Mouse (Mus musculus) v-Abl transformed pro-B cells (cell line): ENCODE data around the gene Lactb.

Source experiments
- in situ Hi-C, 2 experiments: fragments of 400-800 bp; cut with MboI; formaldehyde crosslinking; loops; one replicate each; pipeline ENCODE4 v1.15.1; 2025; ENCODE audit not compliant: unreplicated experiment in 2 of 2

The Lactb gene

GRCm38 (mm10) chr9:66985377-66985776, 10.1 kb upstream of the Lactb start:
- in situ Hi-C loops: loop anchor here (10.0 kb wide), 2 partner anchors 841 to 851 kb away; no protein-coding TSS in a partner anchor

DNA sequence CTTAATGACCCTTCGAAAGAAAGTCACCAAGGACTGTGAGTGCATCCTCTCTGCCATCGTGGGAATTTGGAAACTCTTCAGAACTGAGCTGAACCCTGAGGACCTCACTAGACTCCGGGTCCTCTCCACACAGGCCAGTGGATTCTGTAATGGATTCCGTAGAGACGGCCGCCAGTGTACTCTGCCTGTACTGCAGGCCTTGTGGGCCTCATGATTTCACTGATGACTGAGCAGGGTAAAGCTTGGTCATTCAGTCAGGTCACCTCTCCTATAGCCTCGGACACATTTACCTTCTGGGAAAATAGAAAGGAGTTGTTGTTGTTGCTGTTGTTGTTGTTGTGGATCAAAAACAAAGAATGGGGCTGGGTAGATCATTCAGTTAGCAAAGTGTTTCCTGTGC, 6.8 kb upstream of the Lactb start:
- in situ Hi-C loops: loop anchor here (10.0 kb wide), 2 partner anchors 837 to 847 kb away; no protein-coding TSS in a partner anchor

- in situ Hi-C loops: loop anchor here (10.0 kb wide), 2 partner anchors 836 to 846 kb away; no protein-coding TSS in a partner anchor
Measured at GRCm38 (mm10) chr9:66980458-66980857, 5.2 kb upstream of the Lactb start.

GRCm38 (mm10) chr9:66978468-66978867, 3.2 kb upstream of the Lactb start:
- in situ Hi-C loops: loop anchor here (5.0 to 10.0 kb wide), 5 partner anchors 36 to 1314 kb away; partner anchors contain the start of genes Car12 (in 1 of the 2) and Oaz2 (in 1 of the 2)

GRCm38 (mm10) chr9:66977982-66978381, 2.7 kb upstream of the Lactb start:
- in situ Hi-C loops: loop anchor here (5.0 to 10.0 kb wide), 5 partner anchors 36 to 1313 kb away; partner anchors contain the start of genes Car12 (in 1 of the 2) and Oaz2 (in 1 of the 2)

DNA sequence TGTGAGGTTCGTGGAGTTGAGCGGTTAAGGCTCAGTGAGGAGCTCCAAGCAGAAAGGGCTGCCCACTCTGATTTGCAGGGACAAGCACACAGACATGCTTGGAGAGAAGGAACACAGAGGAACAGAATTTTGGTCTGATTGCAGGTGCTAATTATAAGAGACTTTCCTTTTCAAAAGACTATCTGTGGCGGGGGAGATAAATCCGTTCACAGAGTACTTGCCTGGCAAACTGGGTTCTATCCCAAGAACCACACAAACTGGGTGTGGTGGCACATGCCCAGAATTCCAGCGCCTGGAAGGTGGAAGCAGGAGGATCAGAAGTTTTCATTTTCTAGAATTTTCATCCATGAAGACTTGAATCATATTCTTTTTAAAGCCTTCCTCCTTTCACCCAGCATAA, 1.8 kb upstream of the Lactb start:
- in situ Hi-C loops: loop anchor here (5.0 to 10.0 kb wide), 5 partner anchors 35 to 1312 kb away; partner anchors contain the start of genes Car12 (in 1 of the 2) and Oaz2 (in 1 of the 2)

- in situ Hi-C loops: loop anchor here (5.0 to 10.0 kb wide), 5 partner anchors 32 to 1310 kb away; partner anchors contain the start of genes Car12 (in 1 of the 2) and Oaz2 (in 1 of the 2)
Measured at GRCm38 (mm10) chr9:66974721-66975225, 511 bp downstream of the Lactb start.

GRCm38 (mm10) chr9:66971116-66971515, 4.2 kb downstream of the Lactb start:
- in situ Hi-C loops: loop anchor here in 1 of 2 experiments (10.0 kb wide), 4 partner anchors 256 to 1306 kb away; partner anchors contain the start of genes Car12 and Oaz2

DNA sequence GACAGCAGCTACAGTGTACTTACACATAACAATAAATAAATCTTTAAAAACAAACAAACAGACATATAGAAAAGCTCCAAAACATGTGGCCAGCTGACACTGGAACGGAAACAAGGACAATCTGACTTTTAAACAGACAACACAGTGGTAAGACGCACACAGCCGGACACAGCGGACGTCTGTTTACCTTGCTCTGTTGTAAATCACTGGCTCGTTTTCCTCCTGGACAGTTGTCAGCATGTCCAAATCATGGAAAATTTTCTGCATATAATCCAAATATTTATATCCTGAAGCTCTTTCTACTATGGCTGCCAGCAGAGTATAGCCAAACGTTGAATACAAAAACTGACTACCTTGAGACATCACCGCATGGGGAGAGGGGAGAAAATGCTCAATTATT, 7.8 kb downstream of the Lactb start:
- in situ Hi-C loops: no loop called here

- in situ Hi-C loops: no loop called here
Measured at GRCm38 (mm10) chr9:66961478-66961877, 13.8 kb downstream of the Lactb start.

DNA sequence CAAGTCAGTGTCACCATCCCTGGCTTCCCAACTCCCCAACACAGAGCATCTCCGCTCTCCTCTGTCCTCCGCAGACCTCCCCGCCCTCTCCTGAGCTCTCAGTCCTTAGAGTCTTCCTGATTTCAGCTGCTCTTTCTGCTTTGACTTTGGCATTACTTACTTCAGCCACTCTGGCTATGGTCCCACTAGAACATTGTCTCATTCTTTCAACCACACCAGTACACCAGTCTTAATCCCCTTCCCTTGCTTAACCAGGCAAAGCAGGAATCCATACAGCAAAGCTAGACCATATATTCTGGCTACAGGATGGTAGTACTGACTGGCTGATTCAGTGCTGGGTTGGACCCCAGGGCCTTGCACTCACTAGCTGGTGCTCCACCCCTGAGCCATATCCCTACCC, 17.8 kb downstream of the Lactb start:
- in situ Hi-C loops: no loop called here

- in situ Hi-C loops: no loop called here
Measured at GRCm38 (mm10) chr9:66952886-66953285, 22.4 kb downstream of the Lactb start.

- in situ Hi-C loops: no loop called here
Measured at GRCm38 (mm10) chr9:66952321-66952720, 23.0 kb downstream of the Lactb start.

DNA sequence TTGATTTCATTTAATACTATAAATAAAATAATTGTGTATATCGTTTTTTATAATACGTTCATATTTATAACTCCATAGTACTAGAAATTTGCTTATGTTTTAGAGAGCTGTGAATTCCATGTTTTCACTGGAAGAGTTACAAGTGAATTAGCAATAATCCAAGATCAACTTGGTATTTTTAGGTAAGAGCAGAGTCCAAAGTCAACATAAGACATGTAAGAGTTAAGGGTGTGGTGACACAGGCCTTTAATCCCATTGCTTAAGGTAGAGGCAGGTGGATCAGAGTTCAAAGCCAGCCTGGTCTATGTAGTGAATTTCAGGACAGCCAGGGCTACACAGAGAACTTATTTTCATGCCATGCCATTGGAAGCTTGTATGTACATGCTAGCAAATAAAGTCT, 26.7 kb downstream of the Lactb start:
- in situ Hi-C loops: loop anchor here (10.0 to 25.0 kb wide), 3 partner anchors 114 to 486 kb away; partner anchors contain the start of gene Aph1c (in 1 of the 2)

- in situ Hi-C loops: loop anchor here (10.0 to 25.0 kb wide), 3 partner anchors 111 to 484 kb away; partner anchors contain the start of gene Aph1c (in 1 of the 2)
Measured at GRCm38 (mm10) chr9:66945647-66946641, 29.3 kb downstream of the Lactb start, which contains the start of gene Rps27l. Rps27l (plus strand) TSS chr9:66946086.

DNA sequence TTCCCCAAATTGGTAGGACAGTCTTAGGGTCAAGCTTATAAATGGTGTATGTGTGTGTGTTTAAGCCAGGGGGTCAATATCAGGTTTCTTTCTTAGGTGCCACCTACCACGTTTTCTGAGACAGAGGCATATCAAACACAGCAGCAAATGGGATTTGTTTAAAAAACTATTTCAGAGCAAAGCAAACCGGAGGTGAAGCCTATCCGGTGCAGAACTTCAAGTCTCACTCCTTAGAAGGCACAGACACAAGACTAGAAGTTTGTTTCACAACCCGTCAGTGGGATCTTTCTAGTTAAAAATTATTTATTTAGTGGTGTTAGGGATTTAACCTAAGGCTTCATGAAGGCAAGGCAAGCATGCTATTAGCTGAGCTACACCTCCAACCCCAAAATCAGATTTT, 30.1 kb downstream of the Lactb start:
- in situ Hi-C loops: loop anchor here (10.0 to 25.0 kb wide), 3 partner anchors 110 to 483 kb away; partner anchors contain the start of gene Aph1c (in 1 of the 2)

- in situ Hi-C loops: loop anchor here (5.0 to 25.0 kb wide), 4 partner anchors 102 to 477 kb away; partner anchors contain the start of gene Car12 (in 1 of the 2)
Measured at GRCm38 (mm10) chr9:66938836-66939235, 36.4 kb downstream of the Lactb start.

DNA sequence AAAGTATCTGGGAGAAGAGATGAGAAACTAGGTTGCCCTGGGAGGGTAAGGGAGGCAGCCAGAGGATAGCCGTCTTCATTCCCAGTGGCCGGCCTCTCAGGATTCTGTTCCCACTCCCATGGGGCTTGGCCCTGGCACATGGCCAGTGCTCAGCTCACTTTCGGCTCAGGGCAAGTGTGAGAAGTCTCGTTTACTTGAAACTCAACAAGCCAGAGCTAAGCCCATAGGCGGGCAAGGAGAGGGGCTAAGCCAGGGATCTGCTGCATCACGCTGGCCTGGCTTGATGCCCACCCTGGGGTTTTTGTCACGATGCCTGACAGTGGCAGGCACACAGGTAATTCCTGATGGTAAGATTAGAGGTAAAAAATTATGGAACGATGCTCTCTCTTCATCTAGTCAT, 37.8 kb downstream of the Lactb start:
- in situ Hi-C loops: loop anchor here (5.0 to 25.0 kb wide), 4 partner anchors 100 to 475 kb away; partner anchors contain the start of gene Car12 (in 1 of the 2)

GRCm38 (mm10) chr9:66933869-66934808, 41.1 kb downstream of the Lactb start:
- in situ Hi-C loops: loop anchor here (10.0 to 25.0 kb wide), 3 partner anchors 219 to 472 kb away; partner anchors contain the start of gene Car12 (in 1 of the 2)
